Mouse (Mus musculus): ENCODE results near the gene Map4k4. TPM values are rescaled to one million over a fixed set of nuclear protein-coding genes. Genes with fewer than 3 reads are reported as not detected.

The Map4k4 gene
- polyA plus RNA-seq, 1 experiment from 2014 or later = 32.7 TPM

GRCm38 (mm10) chr1:39986820-39987219 lies 86.1 kb downstream of the Map4k4 start:
- no peak overlapping the region for H3K27ac ChIP-seq
- H3K4me3 ChIP-seq = no peak overlapping the region
- no peaks in the 10 kb centered on the region for H3K27me3 ChIP-seq
- no peaks in the 10 kb centered on the region for H3K4me1 ChIP-seq
- no peak for ATAC-seq (ENCODE audit: insufficient number of reproducible peaks, low FRiP score, low TSS enrichment, low read depth)
- no peaks in the 10 kb centered on the region for H3K9me3 ChIP-seq
- WGBS = 84% methylated on average over 9 of the region's 9 CpGs
- H3K9ac ChIP-seq = no peak overlapping the region
- peaks cover 85% of the 10 kb centered on the region for H3K36me3 ChIP-seq
- H3K4me2 ChIP-seq = no peak overlapping the region

DNA sequence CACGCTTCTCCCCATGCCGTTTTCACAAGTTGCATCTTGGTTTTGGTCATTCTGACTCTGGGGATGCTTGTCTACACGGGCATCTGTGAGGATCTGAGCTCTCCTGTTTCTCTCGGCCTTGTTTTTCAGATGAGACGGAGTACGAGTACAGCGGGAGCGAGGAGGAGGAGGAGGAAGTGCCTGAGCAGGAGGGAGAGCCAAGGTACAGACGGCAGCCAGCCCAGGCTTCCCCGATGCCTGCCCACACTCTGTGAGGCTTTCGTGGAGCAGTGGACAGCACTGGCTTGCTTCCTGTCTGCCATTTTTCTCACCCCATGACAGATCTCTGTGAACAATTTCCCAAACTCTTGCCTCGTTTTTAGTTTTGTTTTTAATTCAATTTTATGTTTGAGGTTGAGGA lies 88.1 kb downstream of the Map4k4 start:
- no peaks in the 10 kb centered on the region for H3K4me1 ChIP-seq
- H3K36me3 ChIP-seq = peaks cover 86% of the 10 kb centered on the region

DNA sequence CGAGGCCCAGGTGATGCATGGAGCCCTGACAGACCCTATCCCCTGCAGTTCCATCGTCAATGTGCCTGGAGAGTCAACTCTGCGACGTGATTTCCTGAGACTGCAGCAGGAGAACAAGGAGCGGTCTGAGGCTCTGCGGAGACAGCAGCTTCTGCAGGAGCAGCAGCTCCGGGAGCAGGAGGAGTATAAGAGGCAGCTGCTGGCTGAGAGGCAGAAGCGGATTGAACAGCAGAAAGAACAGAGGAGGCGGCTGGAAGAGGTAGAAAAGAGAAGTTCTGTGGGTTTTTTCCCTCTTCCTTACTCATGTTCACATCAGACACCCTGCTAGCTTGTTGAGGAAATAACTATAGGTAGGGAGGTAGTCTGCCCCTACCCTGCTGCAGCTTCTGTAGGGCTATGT lies 89.3 kb downstream of the Map4k4 start:
- no peak overlapping the region for H3K4me2 ChIP-seq
- H3K36me3 ChIP-seq = peaks cover 85% of the 10 kb centered on the region
- H3K27me3 ChIP-seq = no peaks in the 10 kb centered on the region
- no peak overlapping the region for H3K9ac ChIP-seq
- no peaks in the 10 kb centered on the region for H3K9me3 ChIP-seq
- H3K4me1 ChIP-seq = no peaks in the 10 kb centered on the region
- no peak overlapping the region for H3K27ac ChIP-seq
- no peak for ATAC-seq (ENCODE audit: insufficient number of reproducible peaks, low FRiP score, low TSS enrichment, low read depth)
- 92% methylated on average over 9 of the region's 9 CpGs for WGBS
- no peak overlapping the region for H3K4me3 ChIP-seq

More for the DNA sequence above, 88.1 kb downstream of the Map4k4 start:
- no peak overlapping the region for H3K4me3 ChIP-seq
- 86% methylated on average over 12 of the region's 12 CpGs for WGBS
- H3K27me3 ChIP-seq = no peaks in the 10 kb centered on the region
- H3K9me3 ChIP-seq = no peaks in the 10 kb centered on the region
- no peak overlapping the region for H3K4me2 ChIP-seq
- no peak overlapping the region for H3K27ac ChIP-seq
- no peak overlapping the region for H3K9ac ChIP-seq
- no peak for ATAC-seq (ENCODE audit: insufficient number of reproducible peaks, low FRiP score, low TSS enrichment, low read depth)

DNA sequence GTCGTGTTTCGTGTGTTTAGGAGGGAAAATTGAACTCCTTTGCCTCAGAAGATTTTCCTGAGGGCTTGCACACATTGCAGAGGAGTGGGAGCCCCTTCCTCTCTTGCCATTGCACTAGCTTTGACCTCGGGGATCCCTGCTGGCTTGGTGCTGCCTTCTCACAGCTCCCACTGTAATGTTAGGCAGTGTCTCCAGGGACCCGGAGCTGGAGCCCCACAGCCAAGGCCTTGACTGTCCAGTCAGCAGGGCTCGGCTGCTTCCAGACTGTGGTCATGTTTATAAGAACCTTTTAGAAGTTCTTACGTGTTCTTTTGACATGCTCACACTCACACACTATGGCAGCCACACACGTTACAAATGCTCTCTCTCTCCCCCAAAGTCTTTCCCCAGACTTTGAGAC lies 93.2 kb downstream of the Map4k4 start:
- Histone ChIP-seq H3K27ac (no peak overlapping the region), H3K27me3 (no peaks in the 10 kb centered on the region), H3K4me3 (no peak overlapping the region), H3K9me3 (no peaks in the 10 kb centered on the region), H3K4me2 (no peak overlapping the region), H3K36me3 (peaks cover 86% of the 10 kb centered on the region), H3K4me1 (no peaks in the 10 kb centered on the region), H3K9ac (no peak overlapping the region)
- no peak for ATAC-seq (ENCODE audit: insufficient number of reproducible peaks, low FRiP score, low TSS enrichment, low read depth)
- WGBS = 83% methylated on average over 7 of the region's 7 CpGs

DNA sequence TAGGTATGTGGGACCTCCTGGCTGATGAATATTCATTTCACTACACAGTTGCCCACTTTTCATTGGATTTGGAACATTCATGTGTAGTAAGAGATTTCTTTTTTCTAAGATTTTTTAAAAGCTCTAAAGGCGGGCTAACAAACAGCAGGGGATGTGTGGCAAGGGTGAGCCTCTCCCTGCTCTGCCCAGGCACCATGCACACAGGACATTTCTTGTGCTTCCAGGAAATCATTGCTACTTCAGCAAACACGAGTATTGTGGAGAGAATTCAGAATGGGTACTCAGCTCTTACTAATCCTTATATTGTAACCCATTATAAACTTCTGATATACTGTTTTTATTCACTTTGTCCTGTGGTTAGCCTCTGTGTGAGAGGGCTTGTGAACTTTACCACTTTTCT lies 94.9 kb downstream of the Map4k4 start:
- no peak overlapping the region for H3K4me2 ChIP-seq
- H3K27me3 ChIP-seq = no peaks in the 10 kb centered on the region
- no peak overlapping the region for H3K9ac ChIP-seq
- no peak overlapping the region for H3K27ac ChIP-seq
- no peaks in the 10 kb centered on the region for H3K9me3 ChIP-seq
- no peak for ATAC-seq (ENCODE audit: insufficient number of reproducible peaks, low FRiP score, low TSS enrichment, low read depth)
- no peaks in the 10 kb centered on the region for H3K4me1 ChIP-seq
- peaks cover 81% of the 10 kb centered on the region for H3K36me3 ChIP-seq
- WGBS = 91% methylated on average over 2 of the region's 2 CpGs
- no peak overlapping the region for H3K4me3 ChIP-seq

- no peaks in the 10 kb centered on the region for H3K27me3 ChIP-seq
- H3K36me3 ChIP-seq = peaks cover 85% of the 10 kb centered on the region
- ATAC-seq (ENCODE audit: insufficient number of reproducible peaks, low FRiP score, low TSS enrichment, low read depth) = no peak
Observed at GRCm38 (mm10) chr1:40000476-40000875, 99.8 kb downstream of the Map4k4 start.

DNA sequence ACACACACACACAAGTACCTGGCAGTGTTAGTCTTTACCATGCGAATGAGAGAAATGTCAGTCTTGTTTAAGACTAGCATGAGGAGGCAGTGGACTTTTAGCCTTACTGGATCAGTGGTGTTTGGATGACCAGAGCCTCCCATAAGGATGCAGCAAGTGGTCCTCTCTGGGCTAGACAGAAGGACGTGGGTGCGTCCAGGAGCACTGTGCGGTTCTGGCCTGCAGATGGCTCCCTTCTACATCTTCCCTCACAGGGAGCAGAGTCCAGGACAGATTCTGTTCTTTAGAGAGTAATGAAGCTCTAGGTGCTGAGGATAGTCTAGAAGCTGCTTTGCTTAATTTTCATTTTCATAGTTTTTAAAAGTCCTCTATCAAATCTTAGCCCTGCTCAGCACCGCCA lies 100.2 kb downstream of the Map4k4 start:
- 71% methylated on average over 5 of the region's 5 CpGs for WGBS
- Histone ChIP-seq H3K9ac (no peak overlapping the region), H3K9me3 (no peaks in the 10 kb centered on the region), H3K4me2 (no peak overlapping the region), H3K27me3 (no peaks in the 10 kb centered on the region), H3K4me1 (no peaks in the 10 kb centered on the region), H3K36me3 (peaks cover 85% of the 10 kb centered on the region), H3K27ac (no peak overlapping the region), H3K4me3 (no peak overlapping the region)
- ATAC-seq (ENCODE audit: insufficient number of reproducible peaks, low FRiP score, low TSS enrichment, low read depth) = no peak

More at GRCm38 (mm10) chr1:40000476-40000875, 99.8 kb downstream of the Map4k4 start:
- no peak overlapping the region for H3K27ac ChIP-seq
- WGBS = 81% methylated on average over 16 of the region's 16 CpGs
- no peaks in the 10 kb centered on the region for H3K9me3 ChIP-seq
- H3K4me2 ChIP-seq = no peak overlapping the region
- no peak overlapping the region for H3K4me3 ChIP-seq
- no peaks in the 10 kb centered on the region for H3K4me1 ChIP-seq
- H3K9ac ChIP-seq = no peak overlapping the region

GRCm38 (mm10) chr1:40002129-40002727 lies 101.5 kb downstream of the Map4k4 start:
- no peaks in the 10 kb centered on the region for H3K9me3 ChIP-seq
- ATAC-seq (ENCODE audit: insufficient number of reproducible peaks, low FRiP score, low TSS enrichment, low read depth) = no peak
- no peak overlapping the region for H3K4me3 ChIP-seq
- no peak overlapping the region for H3K4me2 ChIP-seq
- H3K4me1 ChIP-seq = no peaks in the 10 kb centered on the region
- H3K36me3 ChIP-seq = peaks cover 85% of the 10 kb centered on the region
- no peaks in the 10 kb centered on the region for H3K27me3 ChIP-seq
- no peak overlapping the region for H3K27ac ChIP-seq
- H3K9ac ChIP-seq = no peak overlapping the region
- 72% methylated on average over 4 of the region's 4 CpGs for WGBS

DNA sequence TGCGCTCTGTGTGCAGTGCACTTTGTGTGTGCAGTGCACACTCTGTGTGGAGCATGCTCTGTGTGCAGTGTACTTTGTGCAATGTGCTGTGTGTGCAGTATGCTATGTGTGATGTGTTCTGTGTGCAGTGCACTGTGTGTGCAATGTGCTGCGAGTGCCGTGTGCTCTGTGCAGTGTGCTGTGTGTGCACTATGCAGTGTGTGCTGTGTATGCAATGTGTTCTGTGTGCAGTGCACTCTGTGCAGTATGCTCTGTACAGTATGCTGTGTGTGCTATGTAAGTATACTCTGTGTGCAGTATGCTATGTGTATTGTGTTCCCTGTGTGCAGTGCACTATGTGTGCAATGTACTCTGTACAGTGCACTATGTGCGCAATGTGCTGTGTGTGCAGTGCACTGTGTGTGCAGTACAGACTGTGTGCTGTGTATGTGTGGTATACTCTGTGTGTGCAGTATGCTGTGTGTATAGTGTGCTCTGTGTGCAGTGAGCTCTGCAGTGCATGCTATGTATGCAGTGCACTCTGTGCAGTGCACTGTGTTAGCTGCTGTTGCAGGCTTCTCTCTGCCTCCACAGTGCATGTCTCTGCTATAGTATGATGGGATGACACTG lies 105.4 kb downstream of the Map4k4 start:
- no peaks in the 10 kb centered on the region for H3K4me1 ChIP-seq
- H3K9ac ChIP-seq = no peak overlapping the region
- WGBS = 97% methylated on average over 4 of the region's 4 CpGs
- no peaks in the 10 kb centered on the region for H3K27me3 ChIP-seq
- H3K27ac ChIP-seq = no peak overlapping the region
- peaks cover 89% of the 10 kb centered on the region for H3K36me3 ChIP-seq
- no peak overlapping the region for H3K4me2 ChIP-seq
- ATAC-seq (ENCODE audit: insufficient number of reproducible peaks, low FRiP score, low TSS enrichment, low read depth) = no peak
- H3K9me3 ChIP-seq = no peaks in the 10 kb centered on the region
- H3K4me3 ChIP-seq = no peak overlapping the region

DNA sequence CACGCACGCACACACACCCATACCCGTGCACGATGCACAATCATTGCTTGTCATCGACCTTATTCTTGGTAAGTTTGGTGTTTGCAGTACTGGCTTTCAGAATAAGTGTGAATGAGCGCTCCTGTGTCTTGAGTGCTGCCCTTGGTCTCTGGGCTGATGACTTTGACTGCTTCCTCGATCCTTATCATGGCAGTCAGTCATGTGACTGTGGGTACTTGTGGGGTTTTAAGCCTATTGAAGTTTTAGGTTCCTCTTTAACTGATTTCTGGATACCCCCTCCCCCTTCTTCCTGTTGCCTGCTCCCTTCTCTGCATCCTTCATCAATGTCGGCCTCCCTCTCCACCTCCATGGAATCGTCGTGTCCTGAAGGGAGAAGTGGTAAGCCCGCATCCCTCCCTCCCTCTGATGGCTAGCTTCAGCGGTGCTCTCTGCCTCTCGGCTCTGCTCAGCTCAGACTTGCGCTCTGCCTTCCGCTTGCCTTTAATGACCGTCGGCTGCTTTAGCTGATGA lies 107.3 kb downstream of the Map4k4 start:
- H3K27me3 ChIP-seq = no peaks in the 10 kb centered on the region
- 68% methylated on average over 17 of the region's 17 CpGs for WGBS
- ATAC-seq (ENCODE audit: insufficient number of reproducible peaks, low FRiP score, low TSS enrichment, low read depth) = no peak
- no peaks in the 10 kb centered on the region for H3K9me3 ChIP-seq
- no peak overlapping the region for H3K4me2 ChIP-seq
- peaks cover 94% of the 10 kb centered on the region for H3K36me3 ChIP-seq
- no peak overlapping the region for H3K9ac ChIP-seq
- H3K4me1 ChIP-seq = no peaks in the 10 kb centered on the region
- H3K4me3 ChIP-seq = no peak overlapping the region
- no peak overlapping the region for H3K27ac ChIP-seq

DNA sequence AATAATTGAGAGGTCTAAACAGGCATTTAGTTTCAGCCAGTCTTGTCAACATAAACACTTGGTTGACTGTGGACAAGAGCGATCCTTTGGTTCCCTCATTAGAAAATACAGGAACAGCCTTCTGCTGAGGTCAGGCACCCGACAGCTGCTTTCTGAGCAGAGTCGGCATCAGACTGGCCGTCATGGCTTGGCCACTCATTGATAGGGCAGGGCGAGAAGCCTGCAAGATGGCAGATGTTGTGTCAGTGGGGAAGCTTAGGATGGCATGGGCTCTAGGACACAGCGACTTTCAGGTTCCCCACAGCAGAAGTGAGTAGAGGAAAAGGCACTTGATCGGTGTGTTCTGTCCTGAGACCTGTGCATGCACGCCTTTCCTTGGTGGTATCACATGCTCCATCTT lies 112.0 kb downstream of the Map4k4 start:
- no peak overlapping the region for H3K27ac ChIP-seq
- ATAC-seq (ENCODE audit: insufficient number of reproducible peaks, low FRiP score, low TSS enrichment, low read depth) = no peak
- H3K9me3 ChIP-seq = no peaks in the 10 kb centered on the region
- H3K36me3 ChIP-seq = peaks cover 97% of the 10 kb centered on the region
- no peak overlapping the region for H3K9ac ChIP-seq
- no peaks in the 10 kb centered on the region for H3K4me1 ChIP-seq
- no peaks in the 10 kb centered on the region for H3K27me3 ChIP-seq
- WGBS = 92% methylated on average over 8 of the region's 8 CpGs
- H3K4me3 ChIP-seq = no peak overlapping the region
- no peak overlapping the region for H3K4me2 ChIP-seq

DNA sequence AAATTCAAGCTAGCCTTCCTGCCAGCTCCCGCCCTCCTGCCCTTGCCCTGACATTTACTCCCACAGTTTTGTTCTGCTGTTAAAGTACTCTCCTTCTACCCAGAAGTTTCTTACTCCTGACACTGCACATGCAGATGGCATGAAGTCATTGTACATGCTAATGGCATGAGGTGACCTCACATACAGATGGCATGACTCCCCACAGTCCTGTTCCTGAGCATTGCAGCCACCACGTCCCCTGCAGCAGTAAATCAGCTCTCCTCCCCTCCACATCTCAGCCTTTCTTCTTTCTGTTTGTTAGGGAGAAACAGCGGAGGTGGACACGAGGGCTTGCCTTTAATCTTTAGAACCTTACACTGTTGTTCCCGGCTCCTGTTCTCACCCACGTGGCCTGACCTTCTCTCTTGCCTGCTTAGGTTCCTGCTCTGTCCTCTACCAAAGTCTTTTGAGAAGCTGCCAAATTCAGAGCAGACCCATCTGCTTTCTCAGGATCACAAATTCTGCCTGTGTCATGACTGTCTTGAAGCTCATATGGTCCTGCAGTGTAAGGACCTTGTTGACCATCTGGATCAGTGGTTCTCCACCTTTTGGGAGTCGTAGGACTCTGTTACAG lies 114.5 kb downstream of the Map4k4 start:
- Histone ChIP-seq H3K4me2 (no peak overlapping the region), H3K9ac (no peak overlapping the region), H3K4me1 (no peaks in the 10 kb centered on the region), H3K4me3 (no peak overlapping the region), H3K27ac (no peak overlapping the region), H3K9me3 (no peaks in the 10 kb centered on the region), H3K27me3 (no peaks in the 10 kb centered on the region), H3K36me3 (peaks cover 86% of the 10 kb centered on the region)
- 81% methylated on average over 7 of the region's 7 CpGs for WGBS
- ATAC-seq (ENCODE audit: insufficient number of reproducible peaks, low FRiP score, low TSS enrichment, low read depth) = no peak

Measured in limb, embryonic 15.5 days (tissue).